Mouse (Mus musculus): ENCODE measurements around the gene Hsh2d.

- TF ChIP-seq POLR2A (IDR thresholded peaks at IDR 0.05; ENCODE audit: insufficient read length, low read depth): peak; percentile 26
- TF ChIP-seq E2F4 (IDR thresholded peaks at IDR 0.05; ENCODE audit: insufficient read depth): no peak
- no peak for TF ChIP-seq MYOD1 (IDR thresholded peaks at IDR 0.05; ENCODE audit: control insufficient read depth in 1 of 3, insufficient read length in 2 of 3, low read depth in 2 of 3)
- TF ChIP-seq POLR2AphosphoS2 (IDR thresholded peaks at IDR 0.05; ENCODE audit: insufficient read length, low read depth): peak; percentile 41
- no peak for TF ChIP-seq USF1 (IDR thresholded peaks at IDR 0.05; ENCODE audit: low read depth)
- no peak for TF ChIP-seq MYOG (IDR thresholded peaks at IDR 0.05; ENCODE audit: control insufficient read depth in 1 of 3, insufficient read depth in 1 of 3, insufficient read length in 2 of 3, low read depth in 2 of 3)
These were observed 43.9 kb upstream of the Hsh2d start for GRCm38 (mm10) chr8:72145511-72145910.
